Mouse (Mus musculus): ENCODE measurements around the gene Pla2g6. TPM values are rescaled to one million over a fixed set of nuclear protein-coding genes. Genes with fewer than 3 reads are reported as not detected.

The Pla2g6 gene
- polyA plus RNA-seq, 1 experiment from 2014 or later = 10.7 TPM

GRCm38 (mm10) chr15:79347165-79347844 lies 19.1 kb upstream of the Pla2g6 start:
- Histone ChIP-seq H3K4me3 (replicated peaks; ENCODE audit: low read depth, low read length) (peak overlapping the region; percentile 66), H3K27ac (peak overlapping the region; percentile 86), H3K27me3 (ENCODE audit: insufficient read depth, low read length) (no peaks in the 10 kb centered on the region), H3K36me3 (ENCODE audit: insufficient read depth, low read length) (no peaks in the 10 kb centered on the region), H3K4me1 (replicated peaks; ENCODE audit: insufficient read depth, low read length) (0 out of 2 replicates have a peak, but pooled peaks cover 14% of the 10 kb centered on the region), H3K9ac (ENCODE audit: low read depth, low read length) (peak overlapping the region; percentile 76), H3K4me2 (ENCODE audit: low read length) (peak overlapping the region; percentile 97), H3K9me3 (replicated peaks; ENCODE audit: low read length) (no peaks in the 10 kb centered on the region)
- DNase-seq (ENCODE audit: low spot score) = peak; percentile 96
- under 1% methylated on average over 61 of the region's 61 CpGs for WGBS
- ATAC-seq (replicated peaks; ENCODE audit: low FRiP score, low read depth) = peak; percentile 82
- no peak for TF ChIP-seq CTCF (IDR thresholded peaks at IDR 0.05; ENCODE audit: low read depth)

- ATAC-seq (replicated peaks; ENCODE audit: low FRiP score, low read depth) (no peak), DNase-seq (ENCODE audit: low spot score) (no peak)
- H3K9ac ChIP-seq (ENCODE audit: low read depth, low read length) = peak within 1 kb of the TSS; percentile 76
- H3K36me3 ChIP-seq (ENCODE audit: insufficient read depth, low read length) = no peaks in the 10 kb centered on the region
- peak; percentile 28; the same call in 1 of the 2 replicates for TF ChIP-seq CTCF (IDR thresholded peaks at IDR 0.05; ENCODE audit: low read depth)
- H3K27ac ChIP-seq = peak within 1 kb of the TSS; percentile 86
- whole genome bisulfite sequencing = 51% methylated on average over 8 of the region's 8 CpGs
- peak within 1 kb of the TSS; percentile 66 for H3K4me3 ChIP-seq (replicated peaks; ENCODE audit: low read depth, low read length)
- 0 out of 2 replicates have a peak, but pooled peaks cover 7% of the 10 kb centered on the region for H3K4me1 ChIP-seq (replicated peaks; ENCODE audit: insufficient read depth, low read length)
- H3K4me2 ChIP-seq (ENCODE audit: low read length) = peak within 1 kb of the TSS; percentile 97
- H3K9me3 ChIP-seq (replicated peaks; ENCODE audit: low read length) = no peaks in the 10 kb centered on the region
- H3K27me3 ChIP-seq (ENCODE audit: insufficient read depth, low read length) = no peaks in the 10 kb centered on the region
Measured at GRCm38 (mm10) chr15:79346051-79346793, 18.0 kb upstream of the Pla2g6 start, which contains the start of gene Maff. Maff (plus strand) TSS chr15:79346621.

GRCm38 (mm10) chr15:79344627-79345026 lies 16.4 kb upstream of the Pla2g6 start:
- Histone ChIP-seq H3K4me2 (ENCODE audit: low read length) (no peak overlapping the region), H3K27me3 (ENCODE audit: insufficient read depth, low read length) (no peaks in the 10 kb centered on the region), H3K27ac (no peak overlapping the region), H3K9me3 (replicated peaks; ENCODE audit: low read length) (no peaks in the 10 kb centered on the region), H3K4me1 (replicated peaks; ENCODE audit: insufficient read depth, low read length) (0 out of 2 replicates have a peak, but pooled peaks cover 4% of the 10 kb centered on the region), H3K36me3 (ENCODE audit: insufficient read depth, low read length) (no peaks in the 10 kb centered on the region), H3K9ac (ENCODE audit: low read depth, low read length) (no peak overlapping the region), H3K4me3 (replicated peaks; ENCODE audit: low read depth, low read length) (no peak overlapping the region)
- DNase-seq (ENCODE audit: low spot score) (no peak), ATAC-seq (replicated peaks; ENCODE audit: low FRiP score, low read depth) (no peak)
- WGBS = 64% methylated on average over 4 of the region's 4 CpGs
- no peak for TF ChIP-seq CTCF (IDR thresholded peaks at IDR 0.05; ENCODE audit: low read depth)

GRCm38 (mm10) chr15:79342641-79343337 lies 14.6 kb upstream of the Pla2g6 start:
- Histone ChIP-seq H3K4me3 (replicated peaks; ENCODE audit: low read depth, low read length) (no peak overlapping the region), H3K4me1 (replicated peaks; ENCODE audit: insufficient read depth, low read length) (no peaks in the 10 kb centered on the region), H3K27ac (no peak overlapping the region), H3K27me3 (ENCODE audit: insufficient read depth, low read length) (no peaks in the 10 kb centered on the region), H3K9ac (ENCODE audit: low read depth, low read length) (no peak overlapping the region), H3K9me3 (replicated peaks; ENCODE audit: low read length) (no peaks in the 10 kb centered on the region), H3K36me3 (ENCODE audit: insufficient read depth, low read length) (no peaks in the 10 kb centered on the region), H3K4me2 (ENCODE audit: low read length) (no peak overlapping the region)
- no peak for ATAC-seq (replicated peaks; ENCODE audit: low FRiP score, low read depth)
- DNase-seq (ENCODE audit: low spot score) = no peak
- TF ChIP-seq CTCF (IDR thresholded peaks at IDR 0.05; ENCODE audit: low read depth) = no peak
- 66% methylated on average over 6 of the region's 6 CpGs for WGBS

- WGBS = 70% methylated on average over 5 of the region's 5 CpGs
- TF ChIP-seq CTCF (IDR thresholded peaks at IDR 0.05; ENCODE audit: low read depth) = no peak
- H3K9me3 ChIP-seq (replicated peaks; ENCODE audit: low read length) = no peaks in the 10 kb centered on the region
- H3K27me3 ChIP-seq (ENCODE audit: insufficient read depth, low read length) = no peaks in the 10 kb centered on the region
- ATAC-seq (replicated peaks; ENCODE audit: low FRiP score, low read depth) = no peak
- H3K4me3 ChIP-seq (replicated peaks; ENCODE audit: low read depth, low read length) = no peak overlapping the region
- no peak overlapping the region for H3K9ac ChIP-seq (ENCODE audit: low read depth, low read length)
- no peak overlapping the region for H3K4me2 ChIP-seq (ENCODE audit: low read length)
- H3K27ac ChIP-seq = no peak overlapping the region
- H3K36me3 ChIP-seq (ENCODE audit: insufficient read depth, low read length) = no peaks in the 10 kb centered on the region
- H3K4me1 ChIP-seq (replicated peaks; ENCODE audit: insufficient read depth, low read length) = no peaks in the 10 kb centered on the region
- DNase-seq (ENCODE audit: low spot score) = no peak
Measured at GRCm38 (mm10) chr15:79338978-79339377, 10.8 kb upstream of the Pla2g6 start.

- H3K36me3 ChIP-seq (ENCODE audit: insufficient read depth, low read length) = no peaks in the 10 kb centered on the region
- H3K27me3 ChIP-seq (ENCODE audit: insufficient read depth, low read length) = no peaks in the 10 kb centered on the region
- H3K4me1 ChIP-seq (replicated peaks; ENCODE audit: insufficient read depth, low read length) = no peaks in the 10 kb centered on the region
- H3K9me3 ChIP-seq (replicated peaks; ENCODE audit: low read length) = no peaks in the 10 kb centered on the region
- no peak overlapping the region for H3K27ac ChIP-seq
- no peak overlapping the region for H3K4me3 ChIP-seq (replicated peaks; ENCODE audit: low read depth, low read length)
- DNase-seq (ENCODE audit: low spot score) = no peak
- no peak for TF ChIP-seq CTCF (IDR thresholded peaks at IDR 0.05; ENCODE audit: low read depth)
- no peak for ATAC-seq (replicated peaks; ENCODE audit: low FRiP score, low read depth)
- no peak overlapping the region for H3K4me2 ChIP-seq (ENCODE audit: low read length)
- 58% methylated on average over 7 of the region's 7 CpGs for WGBS
- no peak overlapping the region for H3K9ac ChIP-seq (ENCODE audit: low read depth, low read length)
Measured at GRCm38 (mm10) chr15:79335061-79335655, 7.0 kb upstream of the Pla2g6 start.

All from kidney, postnatal 0 days (tissue).